Mouse (Mus musculus) left cerebral cortex, adult 11 months (tissue): ENCODE data around the gene Serpinb1c.
A peak's percentile ranks its signal among the peaks of the same experiment; 100 is the strongest.
"Not testable (repeated sequence)": the region's sequence is repeated elsewhere in the genome, so short reads cannot be mapped to it uniquely, and the experiment has no call there.

Experiments
- DNase-seq: peaks from one replicate; pipeline ENCODE4 v3.0.0; 2022; ENCODE audit warnings: low spot score

Serpinb1c gene

DNA sequence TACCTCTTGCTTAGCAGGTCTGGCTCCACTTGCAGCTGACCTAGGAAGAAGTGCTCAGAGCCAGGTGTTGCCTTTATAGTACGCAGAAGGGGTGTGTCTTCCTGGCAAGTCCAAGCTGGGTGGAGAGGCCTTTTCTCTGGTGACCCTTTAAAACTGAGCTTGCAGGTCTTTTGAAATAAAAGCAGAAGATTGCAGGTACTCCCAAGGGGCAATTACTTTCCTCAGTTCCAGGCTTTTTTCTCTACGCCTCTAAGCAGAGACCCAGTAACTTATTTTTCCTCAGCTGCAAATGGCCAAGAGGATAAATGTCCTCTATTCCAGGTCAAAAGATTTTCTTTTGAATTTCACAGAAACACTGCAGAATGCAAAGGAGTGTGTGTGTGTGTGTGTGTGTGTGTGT is at the start of gene Serpinb1c:
Gene Serpinb1c, minus strand, starts transcription at position 101 of the 400 bp plus-strand sequence.
- DNase-seq: no peak

- DNase-seq: not testable (repeated sequence)
These were observed 41.2 kb upstream of the Serpinb1c start for GRCm38 (mm10) chr13:32939191-32939590.

DNA sequence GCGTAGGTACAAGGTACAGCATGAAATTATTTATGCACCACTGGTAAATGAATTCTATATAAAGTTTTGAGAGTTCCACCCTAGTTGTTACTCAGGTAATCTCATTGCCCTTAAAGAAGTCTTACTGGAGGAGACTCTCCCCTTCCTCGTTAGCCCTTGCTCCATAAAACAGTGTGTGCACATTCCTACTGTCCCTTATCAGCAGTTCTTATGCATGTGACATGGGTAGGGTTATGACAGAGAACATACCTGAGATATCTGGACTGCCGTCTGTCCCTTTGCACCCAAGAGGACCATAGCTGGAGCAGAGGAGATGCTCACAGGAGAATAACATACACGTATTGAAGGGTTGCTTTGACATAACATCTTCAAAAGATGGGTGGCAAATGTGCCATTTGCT is 40.3 kb upstream of the Serpinb1c start:
- not testable (repeated sequence) for DNase-seq

DNA sequence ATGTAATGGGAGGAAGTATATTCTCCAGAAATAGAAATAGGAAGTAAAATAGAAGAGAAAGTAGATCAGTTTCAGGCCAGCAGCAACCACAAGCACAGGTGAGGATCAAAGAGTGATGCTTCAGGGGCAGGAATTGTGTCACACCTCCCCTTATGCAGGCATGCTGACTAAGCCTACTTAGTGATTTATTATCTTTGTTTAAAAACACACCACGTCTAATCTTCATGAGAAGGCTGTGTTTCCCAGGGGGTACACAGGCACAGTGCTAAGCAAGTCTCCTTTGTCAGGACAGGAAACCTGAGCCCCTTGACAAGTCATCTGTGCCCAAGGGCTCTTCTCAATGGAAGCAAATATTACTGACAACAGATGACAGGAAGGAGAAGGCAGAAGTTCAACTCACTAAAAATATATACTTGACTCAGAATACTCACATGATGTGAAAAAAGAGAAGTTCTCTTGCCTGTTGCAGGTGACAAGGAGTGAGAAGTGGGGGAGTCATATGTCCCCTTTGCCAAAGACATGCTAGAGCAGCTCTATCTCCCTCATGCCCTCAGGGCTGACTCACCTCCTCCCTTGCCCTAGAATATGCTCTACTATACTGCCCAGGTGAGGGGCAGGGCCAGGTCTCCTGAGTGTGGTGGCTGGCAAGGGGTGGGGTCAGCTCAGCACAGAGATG is 36.8 kb upstream of the Serpinb1c start:
- no peak for DNase-seq

- DNase-seq: no peak
These were observed 31.2 kb upstream of the Serpinb1c start for GRCm38 (mm10) chr13:32929107-32929750.

GRCm38 (mm10) chr13:32927241-32927640 is 29.2 kb upstream of the Serpinb1c start:
- DNase-seq: no peak

GRCm38 (mm10) chr13:32926661-32927060 is 28.6 kb upstream of the Serpinb1c start:
- DNase-seq: no peak

DNA sequence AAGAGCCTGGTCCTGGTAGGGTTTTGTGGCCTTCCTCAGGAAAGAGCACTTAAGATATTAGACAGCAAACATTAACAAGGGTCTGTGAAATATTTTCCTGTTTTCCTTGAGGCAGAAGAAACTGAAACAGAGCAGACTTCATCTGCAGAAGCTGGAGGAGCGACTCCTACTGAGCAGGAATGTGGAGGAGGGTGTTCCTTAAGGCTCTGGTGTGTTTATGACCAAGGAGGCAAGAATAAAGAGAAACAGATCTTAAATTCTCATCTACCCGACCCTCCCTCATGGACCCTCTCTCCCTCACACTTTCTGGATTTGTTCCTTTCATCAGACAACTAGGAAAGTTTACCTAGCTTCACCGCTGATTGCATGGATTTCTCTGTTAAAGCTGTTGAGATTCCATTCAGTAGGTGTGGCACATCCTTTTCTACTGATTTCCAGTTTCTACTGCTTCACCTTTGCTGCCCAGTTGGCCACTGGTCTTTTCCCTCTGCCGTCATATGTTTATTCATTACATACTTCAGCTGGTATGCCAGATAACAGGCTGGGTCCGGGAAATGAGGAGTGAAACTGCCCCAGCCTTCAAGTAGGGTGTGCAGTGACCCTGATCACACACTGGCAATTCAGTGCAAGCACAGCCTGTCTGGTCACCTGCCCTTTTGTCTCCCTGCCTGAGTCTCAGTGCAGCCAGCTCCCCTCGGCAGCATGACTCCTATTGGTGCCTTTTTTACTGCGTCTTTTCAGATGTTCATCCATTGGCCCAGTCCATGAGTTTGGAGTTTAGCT is 26.8 kb upstream of the Serpinb1c start:
- DNase-seq: no peak

GRCm38 (mm10) chr13:32922622-32923021 is 24.6 kb upstream of the Serpinb1c start:
- no peak for DNase-seq

- no peak for DNase-seq
These were observed 14.9 kb upstream of the Serpinb1c start for GRCm38 (mm10) chr13:32912770-32913380.

DNA sequence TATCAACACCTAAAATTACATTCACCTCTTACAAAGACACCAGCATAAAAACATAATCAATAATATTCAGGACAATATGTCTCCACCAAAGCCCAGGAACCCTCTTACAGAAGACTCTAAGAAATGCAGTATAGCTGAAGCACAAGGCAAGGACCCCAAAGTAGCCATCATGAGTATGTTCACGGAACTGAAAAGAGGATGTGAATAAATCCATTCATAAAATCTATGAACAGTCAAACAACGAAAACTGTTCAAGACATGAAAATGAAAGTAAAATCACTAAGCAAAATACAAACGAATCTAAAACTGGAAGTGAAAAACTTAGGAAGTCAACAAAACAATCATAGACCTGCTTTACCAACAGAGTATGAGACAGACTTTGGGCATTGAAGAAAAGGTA is 10.2 kb upstream of the Serpinb1c start:
- no peak for DNase-seq

DNA sequence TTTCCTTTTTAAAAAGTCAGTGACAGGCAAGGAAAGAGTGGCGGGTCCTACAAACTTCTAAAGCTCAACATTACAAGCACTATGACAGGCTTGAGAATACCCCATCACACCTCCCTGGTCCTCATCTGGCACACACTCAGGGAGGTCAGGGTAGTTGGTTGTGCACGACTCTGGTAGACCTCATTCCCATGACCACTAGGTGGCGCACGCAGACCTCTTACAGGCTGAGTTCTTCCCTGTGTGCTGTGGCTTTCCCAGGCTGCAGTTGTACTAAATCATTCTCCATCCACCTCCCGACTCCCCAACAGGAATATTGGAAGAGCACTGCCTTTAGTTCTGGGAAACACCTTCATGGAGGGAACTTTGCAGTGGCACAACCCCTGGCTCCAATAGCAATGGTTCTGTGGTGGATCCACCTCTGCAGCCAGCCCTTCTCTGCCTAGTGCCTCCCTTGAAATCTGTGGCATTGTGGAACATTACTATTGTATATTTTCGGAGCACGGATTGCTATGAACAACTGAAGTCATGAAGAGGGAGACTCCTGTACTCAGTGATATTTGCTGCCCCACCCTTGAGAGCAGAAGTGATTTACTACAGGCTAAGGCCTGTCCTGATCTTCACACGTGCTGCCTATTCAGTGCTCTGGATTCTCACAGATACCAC is 5.3 kb upstream of the Serpinb1c start:
- DNase-seq: peak; percentile 78

DNA sequence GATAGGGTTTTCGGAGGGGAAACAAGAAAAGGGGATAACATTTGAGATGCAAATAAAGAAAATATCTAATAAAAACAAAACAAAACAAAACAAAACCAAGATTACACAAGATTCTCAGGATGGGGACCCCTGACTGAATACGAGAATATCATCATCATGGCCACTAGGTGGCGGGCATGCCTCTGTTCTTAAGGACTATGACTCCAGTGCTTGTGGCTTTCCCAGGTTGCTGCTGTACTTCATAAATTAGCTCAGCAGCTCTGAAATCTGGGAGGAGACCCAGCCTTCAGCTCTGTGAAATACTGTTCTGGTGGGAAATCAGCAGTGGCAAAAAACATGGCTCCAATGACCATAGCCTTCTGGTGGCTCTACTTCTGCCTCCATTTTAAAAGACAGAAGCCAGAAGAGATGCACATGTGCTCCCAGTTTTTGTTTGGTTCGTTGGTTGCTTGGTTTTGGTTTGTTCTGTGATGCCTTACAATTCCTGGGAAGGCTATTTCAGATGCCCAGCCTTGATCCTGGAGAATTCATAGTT is 4.5 kb upstream of the Serpinb1c start:
- peak; percentile 57 for DNase-seq

DNA sequence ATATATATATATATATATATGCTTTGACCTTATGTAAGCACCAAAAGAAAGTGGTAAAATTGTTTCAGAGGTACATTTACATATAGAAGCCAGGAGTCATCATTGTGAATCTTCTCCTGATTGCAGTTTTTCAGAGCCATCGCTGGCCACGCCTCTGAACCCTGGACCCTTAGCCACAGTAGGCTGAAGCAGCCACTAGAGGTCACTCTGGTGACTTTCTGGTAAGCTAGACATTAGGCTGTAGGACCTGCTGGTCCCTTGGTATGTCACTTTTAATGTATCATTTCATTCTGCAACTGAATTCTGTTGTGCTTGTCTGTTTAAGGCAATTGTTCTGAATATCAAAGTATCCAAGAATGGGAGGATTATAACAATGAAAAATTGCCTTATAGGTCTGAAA is 2.6 kb upstream of the Serpinb1c start:
- no peak for DNase-seq

DNA sequence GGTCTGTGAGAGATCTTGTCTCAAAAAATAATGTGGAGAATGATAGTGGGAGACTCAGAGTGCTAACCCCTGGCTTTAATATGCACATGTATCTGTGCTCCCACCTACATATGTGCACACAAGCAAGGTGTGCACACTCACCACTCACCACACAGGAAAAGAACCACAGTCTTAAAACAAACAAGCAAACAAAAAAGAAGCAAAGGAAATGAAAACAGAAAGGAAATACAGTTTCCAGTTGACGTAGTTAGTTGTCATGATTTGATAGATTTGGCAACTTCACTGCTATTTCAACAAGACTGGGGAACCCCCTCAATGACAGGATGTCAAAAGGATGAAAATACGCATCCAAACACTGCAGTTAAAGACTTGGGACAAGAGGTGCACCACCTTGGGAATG is 1.1 kb upstream of the Serpinb1c start:
- not testable (repeated sequence) for DNase-seq

GRCm38 (mm10) chr13:32896931-32897330 is 1.1 kb downstream of the Serpinb1c start:
- no peak for DNase-seq

DNA sequence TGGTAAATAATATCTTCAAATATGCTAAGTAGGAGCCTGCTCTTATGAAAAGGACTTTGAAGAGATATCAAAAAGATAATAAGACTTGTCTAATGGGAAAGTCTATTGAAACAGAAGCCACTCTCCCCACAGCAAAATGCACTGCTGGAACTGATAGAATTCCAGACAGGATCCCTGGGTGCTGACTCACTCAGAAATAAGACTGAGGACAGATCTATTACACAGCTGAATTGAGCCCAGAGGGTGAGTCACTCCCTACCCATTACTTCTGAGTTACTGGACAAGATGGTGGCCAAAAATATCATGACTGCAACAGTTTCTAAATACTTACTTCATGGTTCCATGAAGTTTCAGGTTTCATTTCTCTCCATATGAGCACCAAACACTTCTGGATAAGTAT is 13.3 kb downstream of the Serpinb1c start:
- no peak for DNase-seq

- DNase-seq: no peak
These were observed 24.1 kb downstream of the Serpinb1c start for GRCm38 (mm10) chr13:32873862-32874261.

GRCm38 (mm10) chr13:32868843-32869242 is 29.2 kb downstream of the Serpinb1c start:
- DNase-seq: no peak

DNA sequence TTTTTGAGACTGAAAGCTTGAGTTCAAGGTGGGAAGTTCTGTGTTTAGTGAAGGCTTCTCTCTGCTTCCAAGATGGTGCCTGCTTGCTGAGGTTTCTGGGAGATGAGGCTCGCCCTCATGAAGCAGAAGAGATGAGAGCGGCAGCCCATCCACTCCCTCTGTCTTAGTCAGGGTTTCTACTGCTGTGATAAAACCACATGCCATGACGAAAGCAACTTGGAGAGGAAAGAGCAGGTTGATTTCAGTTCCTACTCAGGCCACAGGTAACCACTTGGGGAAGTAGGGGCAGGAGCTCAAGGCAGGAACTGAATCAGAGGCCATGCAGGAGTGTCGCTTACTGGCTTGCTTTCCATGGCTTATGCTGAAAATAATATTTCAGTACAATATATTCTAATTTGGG is 29.8 kb downstream of the Serpinb1c start:
- not testable (repeated sequence) for DNase-seq

DNA sequence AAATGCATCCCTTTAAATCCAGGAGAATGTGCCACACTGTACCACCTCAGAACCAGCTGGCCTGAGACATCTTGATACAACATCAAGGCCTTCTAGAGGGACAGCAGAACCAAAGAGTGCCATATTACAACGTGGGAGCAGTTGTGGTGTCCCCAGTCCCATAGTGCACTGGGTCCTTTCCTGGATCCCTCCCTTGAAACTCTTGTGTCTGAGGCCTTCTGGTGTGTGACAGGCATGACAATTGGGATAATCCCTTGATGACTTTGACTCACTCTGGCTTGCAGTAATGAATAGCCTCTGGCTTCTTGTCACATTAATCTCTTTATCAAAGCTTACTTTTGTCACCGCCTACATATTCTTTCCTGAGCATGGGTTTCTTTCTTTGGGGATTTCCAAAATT is 31.0 kb downstream of the Serpinb1c start:
- DNase-seq: no peak

GRCm38 (mm10) chr13:32866484-32866883 is 31.5 kb downstream of the Serpinb1c start:
- DNase-seq: peak; percentile 53
